Mouse (Mus musculus): ENCODE data around the gene Fam114a1.

DNA sequence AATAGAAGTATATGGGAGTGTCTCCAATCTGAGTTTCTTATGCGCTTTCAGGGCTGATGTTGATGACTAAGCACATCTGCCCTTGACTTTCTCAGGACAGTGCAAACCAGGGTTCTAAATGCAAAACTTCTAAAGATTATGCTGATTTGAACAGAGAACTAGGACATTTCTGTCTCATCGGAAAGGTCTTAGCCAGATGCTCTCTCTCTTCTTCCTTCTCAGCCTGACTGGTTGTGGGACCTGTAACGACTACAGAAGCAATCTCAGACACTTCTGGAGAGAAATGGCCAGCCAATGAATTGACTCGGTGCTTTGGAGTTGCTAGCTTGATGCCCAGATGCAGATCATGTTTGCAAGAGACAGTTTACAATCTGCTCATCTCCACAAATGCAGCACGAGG, 80.0 kb downstream of the Fam114a1 start:
- TF ChIP-seq CTCF (IDR thresholded peaks at IDR 0.05; ENCODE audit: extremely low read depth, insufficient read length, insufficient replicate concordance, low read depth, low read length) (no peak), POLR2A (IDR thresholded peaks at IDR 0.05; ENCODE audit: low read depth, low read length) (no peak)
